Mouse (Mus musculus) G1E (cell line): ENCODE results near the gene Cfap69. TPM values are rescaled to one million over a fixed set of nuclear protein-coding genes. Genes with fewer than 3 reads are reported as not detected.

Experiments used
- ATAC-seq: 2 replicates; pipeline ENCODE4 v1.8.0; 2016; ENCODE audit warnings: mild to moderate bottlenecking; ENCODE audit not compliant: insufficient number of reproducible peaks, poor library complexity, low FRiP score, severe bottlenecking; ENCODE audit errors: extremely low read depth
- DNase-seq: peaks from one replicate; pipeline ENCODE4 v3.0.0; 2012; ENCODE audit warnings: low spot score
- H3K27me3 ChIP-seq: 2 replicates; pipeline ENCODE4 v1.6.1; 2012; ENCODE audit warnings: mild to moderate bottlenecking, low read length, inconsistent platforms; ENCODE audit not compliant: insufficient read depth
- H3K36me3 ChIP-seq: replicated peaks from 2 replicates; pipeline ENCODE3; 2012; ENCODE audit warnings: mild to moderate bottlenecking, inconsistent platforms
- H3K4me1 ChIP-seq: 2 replicates; pipeline ENCODE4 v1.6.1; 2012; ENCODE audit warnings: low read depth, low read length, inconsistent platforms, mixed read lengths; ENCODE audit not compliant: insufficient read depth
- H3K4me3 ChIP-seq: 2 replicates; pipeline ENCODE4 v1.5.1; 2012; ENCODE audit warnings: low read depth, mild to moderate bottlenecking, inconsistent platforms, low read length, moderate library complexity, mixed read lengths
- H3K9me3 ChIP-seq: replicated peaks from 2 replicates; pipeline ENCODE4 v1.6.1; 2012; ENCODE audit warnings: inconsistent platforms
- CTCF ChIP-seq: IDR thresholded peaks from 2 replicates; pipeline ENCODE4 v1.5.1; 2012; ENCODE audit warnings: low read depth, low read length, inconsistent platforms, mixed read lengths
- GATA1 ChIP-seq: IDR thresholded peaks from 2 replicates; pipeline ENCODE4 v1.6.1; 2012; ENCODE audit warnings: borderline replicate concordance, low read length, inconsistent platforms, mixed read lengths
- GATA2 ChIP-seq: IDR thresholded peaks from 2 replicates; pipeline ENCODE4 v1.6.1; 2012; ENCODE audit warnings: low read depth, low read length, inconsistent platforms, borderline replicate concordance
- POLR2AphosphoS5 ChIP-seq: IDR thresholded peaks from 2 replicates; pipeline ENCODE4 v1.6.1; 2012; ENCODE audit warnings: low read depth, low read length, inconsistent platforms; ENCODE audit not compliant: insufficient replicate concordance
- TAL1 ChIP-seq: conservative IDR thresholded peaks from 2 replicates; pipeline ENCODE4 v1.6.1; 2012; ENCODE audit warnings: low read depth, low read length, inconsistent platforms, mixed read lengths
- polyA plus RNA-seq: library from polyadenylated mRNA; stranded (reverse); fragments of >175 nt; gene quantifications from 2 replicates; pipeline ENCODE4 v1.2.3, GENCODE M21; 2012
- total RNA-seq, 2 experiments: library from RNA; stranded (forward) in 1 of 2; stranded (reverse) in 1 of 2; fragments of 200-1000 nt in 1 of 2; fragments of >200 nt in 1 of 2; fragmentation: Nextera tagmentation in 1 of 2; gene quantifications; 2 replicates each; pipeline ENCODE4 v1.2.3; 2014 to 2017

Cfap69 gene
- total and polyA plus RNA-seq, 3 experiments, result 1.6 TPM; not detected in 2

GRCm38 (mm10) chr5:5695401-5695942 lies 31.4 kb upstream of the Cfap69 start:
- H3K36me3 ChIP-seq, result no peaks in the 10 kb centered on the region
- TF ChIP-seq TAL1, result no peak
- no peak for TF ChIP-seq CTCF
- no peak for TF ChIP-seq GATA1
- TF ChIP-seq GATA2, result no peak
- no peak for TF ChIP-seq POLR2AphosphoS5
- no peaks in the 10 kb centered on the region for H3K9me3 ChIP-seq
- H3K27me3 ChIP-seq, result peaks cover 13% of the 10 kb centered on the region
- no peak for ATAC-seq
- H3K4me3 ChIP-seq, result no peak overlapping the region
- no peaks in the 10 kb centered on the region for H3K4me1 ChIP-seq
- no peak for DNase-seq

DNA sequence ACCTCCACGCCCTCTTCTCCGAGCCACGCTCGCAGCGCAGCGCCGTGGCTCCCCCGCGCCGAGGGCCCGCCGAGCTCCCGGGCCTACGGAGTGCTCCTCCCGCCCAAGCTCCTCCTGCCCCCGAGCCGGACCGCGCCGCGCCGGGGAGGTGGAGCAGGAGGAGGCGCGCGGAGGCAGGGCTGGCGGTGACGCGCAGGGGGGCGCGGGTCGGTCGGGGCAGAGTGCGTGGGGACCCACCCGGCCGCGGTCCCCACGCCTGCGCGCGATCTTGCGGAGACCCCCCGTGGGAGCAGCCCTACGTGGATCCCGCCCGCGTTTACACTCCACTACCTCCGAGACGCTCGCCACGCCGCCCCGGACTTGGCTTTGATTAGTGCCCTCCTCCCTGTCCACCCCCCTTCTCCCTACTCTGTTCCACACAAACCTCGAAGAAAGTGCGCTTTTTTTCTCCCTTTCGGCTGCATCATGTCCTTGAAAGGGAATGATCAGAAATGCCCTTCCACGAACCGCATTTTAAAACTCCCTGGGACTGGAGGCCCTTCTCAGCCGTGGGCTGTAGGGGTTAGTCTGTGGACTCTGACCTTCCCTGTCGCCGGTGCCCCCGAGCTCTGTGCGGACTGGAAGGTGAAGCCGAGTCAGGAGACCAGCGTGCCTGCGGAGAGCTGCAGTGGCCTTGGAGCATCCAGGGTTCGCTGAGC lies 30.1 kb upstream of the Cfap69 start, which contains the start of gene Steap2:
Gene Steap2 (minus strand): TSS at position 623 of the 698 bp plus-strand sequence.
- Histone ChIP-seq H3K36me3 (no peaks in the 10 kb centered on the region), H3K27me3 (peaks cover 13% of the 10 kb centered on the region), H3K9me3 (no peaks in the 10 kb centered on the region), H3K4me1 (no peaks in the 10 kb centered on the region), H3K4me3 (no peak within 1 kb of the TSS)
- no peak for DNase-seq
- TF ChIP-seq CTCF, result no peak
- TF ChIP-seq GATA1, result no peak
- no peak for TF ChIP-seq TAL1
- TF ChIP-seq POLR2AphosphoS5, result no peak
- no peak for TF ChIP-seq GATA2
- ATAC-seq, result no peak

DNA sequence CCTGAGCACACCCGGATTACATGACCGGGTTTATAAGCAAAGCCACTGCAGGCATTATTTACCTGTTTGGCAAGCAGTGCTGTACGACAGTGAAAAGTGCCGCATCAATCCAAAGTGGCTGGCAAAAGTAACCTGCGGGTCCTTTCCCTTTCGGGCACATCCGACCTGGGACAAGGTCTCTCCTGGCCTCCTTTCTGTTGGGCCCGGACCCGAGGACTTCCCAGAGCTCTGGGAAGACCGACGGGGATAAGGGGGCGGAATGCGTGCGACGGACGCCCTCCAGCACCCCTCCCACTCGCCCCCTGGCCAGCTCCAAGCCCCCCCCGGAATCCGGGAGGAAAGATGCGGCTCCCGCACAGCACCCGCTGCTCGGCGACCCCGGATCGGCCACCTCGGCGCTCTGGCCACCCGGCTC lies 29.5 kb upstream of the Cfap69 start:
- DNase-seq, result no peak
- Histone ChIP-seq H3K36me3 (no peaks in the 10 kb centered on the region), H3K27me3 (peaks cover 13% of the 10 kb centered on the region), H3K4me1 (no peaks in the 10 kb centered on the region), H3K9me3 (no peaks in the 10 kb centered on the region), H3K4me3 (no peak overlapping the region)
- ATAC-seq, result no peak
- TF ChIP-seq POLR2AphosphoS5 (no peak), CTCF (no peak), GATA1 (no peak), GATA2 (no peak), TAL1 (no peak)

- H3K27me3 ChIP-seq, result peaks cover 13% of the 10 kb centered on the region
- no peaks in the 10 kb centered on the region for H3K9me3 ChIP-seq
- no peak for DNase-seq
- TF ChIP-seq TAL1 (no peak), GATA2 (no peak), POLR2AphosphoS5 (no peak), GATA1 (no peak), CTCF (no peak)
- no peak for ATAC-seq
- no peaks in the 10 kb centered on the region for H3K36me3 ChIP-seq
- H3K4me1 ChIP-seq, result no peaks in the 10 kb centered on the region
- no peak overlapping the region for H3K4me3 ChIP-seq
These were observed 28.2 kb upstream of the Cfap69 start for GRCm38 (mm10) chr5:5692167-5692738.

GRCm38 (mm10) chr5:5688945-5689540 lies 25.0 kb upstream of the Cfap69 start:
- TF ChIP-seq CTCF (no peak), POLR2AphosphoS5 (no peak), GATA2 (no peak), GATA1 (no peak), TAL1 (no peak)
- H3K27me3 ChIP-seq, result peaks cover 9% of the 10 kb centered on the region
- ATAC-seq (no peak), DNase-seq (no peak)
- no peaks in the 10 kb centered on the region for H3K9me3 ChIP-seq
- H3K4me3 ChIP-seq, result no peak overlapping the region
- H3K4me1 ChIP-seq, result no peaks in the 10 kb centered on the region
- no peaks in the 10 kb centered on the region for H3K36me3 ChIP-seq

GRCm38 (mm10) chr5:5688228-5688627 lies 24.2 kb upstream of the Cfap69 start:
- Histone ChIP-seq H3K27me3 (peaks cover 3% of the 10 kb centered on the region), H3K36me3 (no peaks in the 10 kb centered on the region), H3K4me3 (no peak overlapping the region), H3K9me3 (no peaks in the 10 kb centered on the region), H3K4me1 (no peaks in the 10 kb centered on the region)
- no peak for ATAC-seq
- DNase-seq, result no peak
- TF ChIP-seq CTCF (no peak), POLR2AphosphoS5 (no peak), GATA1 (no peak), GATA2 (no peak), TAL1 (no peak)
